Comparison of ENCODE assay signal across 15 mouse cellular contexts in genomic region chr13:49024763-49025162, GRCm38 (mm10). TPM values are rescaled to one million over a fixed set of nuclear protein-coding genes. Genes with fewer than 3 reads are reported as not detected.
DNase-seq lines count a peak whose midpoint lies in the region; ATAC-seq and TF ChIP-seq lines count a peak whose summit lies in the region.
"Had no signal": no experiment of that assay in that cellular context is flagged by ENCODE, and none has a peak within 500 bp of the region (broad histone marks: within the 10 kb centered on the region; RNA-seq: fewer than 3 reads in every experiment).

No protein-coding gene starts in this region.

- H3K4me3 ChIP-seq in heart, embryonic 10.5 days, result no peak overlapping the region
- no peak overlapping the region for H3K4me3 ChIP-seq in lung, embryonic 16.5 days (ENCODE audit: low read length)
- no peak overlapping the region for H3K4me3 ChIP-seq in lung, adult 2 months (replicated peaks; ENCODE audit: extremely low read depth, low read depth, low read length)
- no peak overlapping the region for H3K4me3 ChIP-seq in embryonic facial prominence, embryonic 15.5 days (replicated peaks)
- H3K4me3 ChIP-seq: hindbrain, embryonic 12.5 days; neural tube, embryonic 15.5 days had no signal

- no peak for TF ChIP-seq CTCF in lung, adult 2 months (IDR thresholded peaks at IDR 0.05; ENCODE audit: insufficient read depth, low read length)

- peak; percentile 50; the same call in 1 of the 2 replicates for ATAC-seq in lung, embryonic 16.5 days (ENCODE audit: low read depth)
- ATAC-seq in embryonic facial prominence, embryonic 15.5 days (ENCODE audit: insufficient number of reproducible peaks, low FRiP score, low TSS enrichment, low read depth), result 0 out of 2 replicates have a peak, but pooled peaks have one; percentile 50
- peak; percentile 54 for ATAC-seq in megakaryocyte progenitor cell, adult 5-6 weeks (replicated peaks; ENCODE audit: poor library complexity)

- H3K4me2 ChIP-seq in lung, embryonic 16.5 days (ENCODE audit: low read depth, low read length), result peak overlapping the region; percentile 31; the same call in 1 of the 2 replicates
- 0 out of 2 replicates have a peak overlapping the region, but pooled peaks have one; percentile 12 for H3K4me2 ChIP-seq in embryonic facial prominence, embryonic 15.5 days (replicated peaks)
- H3K4me2 ChIP-seq: hindbrain, embryonic 12.5 days; neural tube, embryonic 15.5 days had no signal

- intact Hi-C loops in heart, postnatal 25 days (cut with DNase I), result no loop called here

- 13% methylated on average over 7 of the region's 12 CpGs for WGBS in heart, embryonic 10.5 days
- WGBS in lung, embryonic 16.5 days, result 7% methylated on average over 11 of the region's 12 CpGs
- WGBS in lung, adult 2 months, result 12% methylated on average over 12 of the region's 12 CpGs
- WGBS in embryonic facial prominence, embryonic 15.5 days, result 9% methylated on average over 12 of the region's 12 CpGs

- H3K9me3 ChIP-seq in heart, embryonic 10.5 days, result no peaks in the 10 kb centered on the region
- no peaks in the 10 kb centered on the region for H3K9me3 ChIP-seq in lung, embryonic 16.5 days (ENCODE audit: control insufficient read depth, low read length)
- H3K9me3 ChIP-seq in embryonic facial prominence, embryonic 15.5 days (replicated peaks), result no peaks in the 10 kb centered on the region
- H3K9me3 ChIP-seq: hindbrain, embryonic 12.5 days; neural tube, embryonic 15.5 days had no signal

- no peak for DNase-seq in heart, embryonic 10.5 days (ENCODE audit: low spot score)
- no peak for DNase-seq in heart, postnatal 25 days (ENCODE audit: low spot score)
- DNase-seq in lung, adult 2 months, result no peak
- no peak for DNase-seq in cerebellum, postnatal 14 days
- no peak for DNase-seq in testis, postnatal 10 days (ENCODE audit: low spot score)
- DNase-seq: gastrocnemius, postnatal 36 days; kidney, adult 9 months; layer of hippocampus, adult 9-11 months; right cerebral cortex, postnatal 4 days; thymus, adult 2 months had no signal

- H3K27ac ChIP-seq in heart, embryonic 10.5 days, result peak overlapping the region; percentile 12; the same call in 1 of the 2 replicates
- no peak overlapping the region for H3K27ac ChIP-seq in lung, embryonic 16.5 days (ENCODE audit: low read length)
- no peak overlapping the region for H3K27ac ChIP-seq in embryonic facial prominence, embryonic 15.5 days (replicated peaks)
- H3K27ac ChIP-seq: hindbrain, embryonic 12.5 days; neural tube, embryonic 15.5 days had no signal

- 0 out of 2 replicates have a peak, but pooled peaks cover 8% of the 10 kb centered on the region for H3K27me3 ChIP-seq in heart, embryonic 10.5 days (ENCODE audit: insufficient read depth, poor library complexity, severe bottlenecking)
- no peaks in the 10 kb centered on the region for H3K27me3 ChIP-seq in lung, embryonic 16.5 days (ENCODE audit: control insufficient read depth, insufficient read depth, low read depth, low read length)
- H3K27me3 ChIP-seq in embryonic facial prominence, embryonic 15.5 days, result no peaks in the 10 kb centered on the region
- H3K27me3 ChIP-seq: hindbrain, embryonic 12.5 days; neural tube, embryonic 15.5 days had no signal

- H3K9ac ChIP-seq in lung, embryonic 16.5 days (ENCODE audit: low read length), result no peak overlapping the region
- H3K9ac ChIP-seq in embryonic facial prominence, embryonic 15.5 days, result no peak overlapping the region
- H3K9ac ChIP-seq: hindbrain, embryonic 12.5 days; neural tube, embryonic 15.5 days had no signal

- no peak for TF ChIP-seq POLR2A in lung, adult 2 months (IDR thresholded peaks at IDR 0.05; ENCODE audit: borderline replicate concordance, extremely low read depth, low read depth, low read length)

- peaks cover 15% of the 10 kb centered on the region for H3K4me1 ChIP-seq in heart, embryonic 10.5 days
- peaks cover 3% of the 10 kb centered on the region; the same call in 1 of the 2 replicates for H3K4me1 ChIP-seq in lung, embryonic 16.5 days (replicated peaks; ENCODE audit: control insufficient read depth, insufficient read depth, low read length)
- no peaks in the 10 kb centered on the region for H3K4me1 ChIP-seq in lung, adult 2 months (ENCODE audit: control insufficient read depth, insufficient read depth, low read length)
- 0 out of 2 replicates have a peak, but pooled peaks cover 3% of the 10 kb centered on the region for H3K4me1 ChIP-seq in embryonic facial prominence, embryonic 15.5 days

- H3K36me3 ChIP-seq in heart, embryonic 10.5 days, result no peaks in the 10 kb centered on the region
- H3K36me3 ChIP-seq in lung, embryonic 16.5 days (ENCODE audit: control insufficient read depth, insufficient read depth, low read length), result no peaks in the 10 kb centered on the region
- H3K36me3 ChIP-seq in embryonic facial prominence, embryonic 15.5 days, result no peaks in the 10 kb centered on the region
- H3K36me3 ChIP-seq: hindbrain, embryonic 12.5 days; neural tube, embryonic 15.5 days had no signal

RNA-seq across cellular contexts. Expression of gene Fam120a, which starts 56.9 kb away (rescaled TPM):
- 17.5 and 20.7 TPM in 2 replicates for polyA plus RNA-seq in heart, embryonic 10.5 days (2016; fragmentation: Nextera tagmentation; extraction: Ambion mirVana)
- 100 to 1,000 TPM; 110 to 116 TPM for total RNA-seq in heart, postnatal 25 days (2021)
- polyA plus RNA-seq in lung, embryonic 16.5 days (2015; fragmentation: Nextera tagmentation; extraction: Ambion mirVana), result 22.6 and 22.8 TPM in 2 replicates
- 58.5 and 64.0 TPM in 2 replicates for polyA plus RNA-seq in lung, adult 2 months (2012; rRNA removed)
- polyA plus RNA-seq in embryonic facial prominence, embryonic 15.5 days (2015; fragmentation: Nextera tagmentation; extraction: Ambion mirVana), result 24.8 and 26.8 TPM in 2 replicates
- total RNA-seq in megakaryocyte progenitor cell, adult 5-6 weeks (2015), result 211 and 215 TPM in 2 replicates
- total RNA-seq in megakaryocyte progenitor cell, adult 5-6 weeks (2017), result 118 and 129 TPM in 2 replicates
